Mouse (Mus musculus) testis, adult 2 months (tissue): Measurements from ENCODE around the gene Atf6.

ENCODE experiments used
- CTCF ChIP-seq: fragments of 200-500 bp; IDR thresholded peaks from 2 replicates; pipeline ENCODE4 v1.5.1; 2012; ENCODE audit warnings: low read depth, mild to moderate bottlenecking, inconsistent platforms, low read length, moderate library complexity; ENCODE audit not compliant: control insufficient read depth, insufficient read depth, insufficient replicate concordance
- POLR2A ChIP-seq: fragments of 200-500 bp; IDR thresholded peaks from 2 replicates; pipeline ENCODE4 v1.6.1; 2012; ENCODE audit warnings: low read depth, mild to moderate bottlenecking, inconsistent platforms, low read length, moderate library complexity; ENCODE audit not compliant: control insufficient read depth

DNA sequence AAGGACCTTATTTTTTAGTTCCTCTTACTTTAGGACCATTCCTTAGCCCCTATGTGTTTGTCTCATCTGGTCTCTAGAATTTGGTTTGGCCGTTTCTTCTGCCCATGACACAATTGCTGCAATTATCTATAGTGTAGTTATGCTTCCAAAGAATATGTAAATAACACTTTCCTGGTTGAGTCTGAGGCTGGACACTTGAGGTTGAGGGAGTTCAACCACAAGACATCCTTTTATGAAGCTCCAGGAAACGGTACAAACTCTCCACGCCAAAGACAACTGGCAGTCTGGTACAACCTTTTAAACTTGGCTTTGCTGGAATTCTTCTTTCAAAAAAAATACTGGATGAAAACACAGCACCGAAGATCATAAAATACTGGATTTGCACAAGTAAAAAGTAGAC lies 94.1 kb downstream of the Atf6 start:
- TF ChIP-seq POLR2A, result no peak
- TF ChIP-seq CTCF, result no peak
